Mouse (Mus musculus): Measurements from ENCODE around the gene Xylb.

- TF ChIP-seq CTCF (IDR thresholded peaks at IDR 0.05; ENCODE audit: low read depth), result no peak
- TF ChIP-seq EP300 (IDR thresholded peaks at IDR 0.05; ENCODE audit: low read depth), result no peak
These were observed 60.8 kb downstream of the Xylb start for GRCm38 (mm10) chr9:119418025-119418424.

Data from liver, postnatal 0 days (tissue).